Mouse (Mus musculus) small intestine, adult 2 months (tissue): ENCODE measurements around the gene Slc46a1. TPM values are rescaled to one million over a fixed set of nuclear protein-coding genes. Genes with fewer than 3 reads are reported as not detected.

Experiments used
- H3K27ac ChIP-seq: fragments of 200-500 bp; 2 replicates; pipeline ENCODE4 v1.5.1; 2012; ENCODE audit warnings: low read depth, low read length, control low read depth, inconsistent platforms; ENCODE audit not compliant: insufficient read depth
- H3K27me3 ChIP-seq: fragments of 200-500 bp; 2 replicates; pipeline ENCODE4 v1.6.1; 2012; ENCODE audit warnings: mild to moderate bottlenecking, moderate library complexity, low read length, inconsistent platforms; ENCODE audit not compliant: control insufficient read depth, insufficient read depth
- H3K36me3 ChIP-seq: fragments of 200-500 bp; 2 replicates; pipeline ENCODE4 v1.6.1; 2012; ENCODE audit warnings: mild to moderate bottlenecking, low read length, control low read depth, inconsistent platforms; ENCODE audit not compliant: control insufficient read depth, insufficient read depth
- H3K4me1 ChIP-seq: fragments of 200-500 bp; 2 replicates; pipeline ENCODE4 v1.6.1; 2012; ENCODE audit warnings: low read length, inconsistent platforms, mixed read lengths; ENCODE audit not compliant: control insufficient read depth, insufficient read depth, insufficient read length
- H3K4me3 ChIP-seq: fragments of 200-500 bp; 2 replicates; pipeline ENCODE4 v1.5.1; 2012; ENCODE audit warnings: low read depth, mild to moderate bottlenecking, control low read depth, inconsistent platforms, low read length, moderate library complexity
- CTCF ChIP-seq: fragments of 200-500 bp; IDR thresholded peaks from 2 replicates; pipeline ENCODE4 v1.5.1; 2012; ENCODE audit warnings: low read depth, mild to moderate bottlenecking, control low read depth, inconsistent platforms, low read length, moderate library complexity, mixed read lengths; ENCODE audit not compliant: insufficient replicate concordance, insufficient read length; ENCODE audit errors: extremely low read depth
- POLR2A ChIP-seq: fragments of 200-500 bp; IDR thresholded peaks from 2 replicates; pipeline ENCODE4 v1.6.1; 2012; ENCODE audit warnings: low read depth, mild to moderate bottlenecking, control low read depth, inconsistent platforms, low read length, moderate library complexity
- WGBS: fragments of 180-500 bp; shearing (Covaris S2); methylation state at CpG from one replicate; pipeline ENCODE4 v1.1.7; 2018; 5-methylcytosine and 5-hydroxymethylcytosine counted together
- polyA plus RNA-seq: library from polyadenylated mRNA; depleted of rRNA; stranded (reverse); fragments of >200 nt; gene quantifications from 2 replicates; pipeline ENCODE4 v1.2.3, GENCODE M21; 2012

Gene Slc46a1
- polyA plus RNA-seq, 1 experiment, result 117 TPM

DNA sequence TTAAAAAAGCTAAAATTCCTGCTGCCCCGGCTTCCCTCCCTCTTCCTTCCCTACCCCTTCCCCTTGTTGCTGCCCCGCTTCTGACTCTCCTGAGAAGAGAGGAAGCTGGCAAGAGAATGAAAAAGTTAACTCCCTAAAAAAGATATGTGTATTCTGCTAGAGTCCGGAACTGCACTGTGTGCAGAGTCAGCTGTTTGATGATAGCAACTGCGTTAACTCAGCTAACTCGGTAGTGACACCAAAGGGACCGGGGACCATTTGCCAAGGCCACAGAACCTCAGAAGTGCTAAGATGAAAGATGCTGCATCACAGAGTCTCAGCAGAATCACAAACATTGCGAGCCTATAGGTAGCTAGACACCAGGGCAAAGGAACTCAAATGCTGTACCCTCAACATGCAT is 2.0 kb downstream of the Slc46a1 start:
- Histone ChIP-seq H3K36me3 (no peaks in the 10 kb centered on the region), H3K4me3 (peak overlapping the region; percentile 39; the same call in 1 of the 2 replicates), H3K27ac (peak overlapping the region; percentile 23; the same call in 1 of the 2 replicates), H3K4me1 (peaks cover 27% of the 10 kb centered on the region), H3K27me3 (no peaks in the 10 kb centered on the region)
- TF ChIP-seq POLR2A (no peak), CTCF (no peak)
- 66% methylated on average over 7 of the region's 7 CpGs for WGBS

DNA sequence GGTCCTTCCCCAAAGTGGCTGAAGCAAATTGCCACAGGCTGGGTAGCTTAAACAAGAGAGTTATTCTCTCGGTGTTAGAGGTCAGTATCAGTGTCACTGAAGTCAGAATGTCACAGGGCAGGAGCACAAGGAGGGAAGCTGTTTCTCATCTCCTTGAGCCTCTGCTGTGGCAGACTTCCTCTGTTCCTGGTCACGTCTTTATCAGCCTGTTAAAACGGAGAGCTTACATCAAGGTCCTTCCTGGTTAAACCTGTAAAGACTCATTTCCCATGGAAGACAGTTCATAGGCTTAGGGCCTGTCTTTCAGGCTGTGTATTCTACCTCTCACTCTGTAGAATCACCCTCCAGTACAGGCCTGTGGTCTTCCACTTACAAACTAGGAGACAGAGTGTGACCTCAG is 2.4 kb downstream of the Slc46a1 start:
- Histone ChIP-seq H3K27me3 (no peaks in the 10 kb centered on the region), H3K4me3 (no peak overlapping the region), H3K27ac (peak overlapping the region; percentile 23; the same call in 1 of the 2 replicates), H3K4me1 (peaks cover 26% of the 10 kb centered on the region), H3K36me3 (no peaks in the 10 kb centered on the region)
- 63% methylated on average over 3 of the region's 3 CpGs for WGBS
- no peak for TF ChIP-seq CTCF
- TF ChIP-seq POLR2A, result no peak

DNA sequence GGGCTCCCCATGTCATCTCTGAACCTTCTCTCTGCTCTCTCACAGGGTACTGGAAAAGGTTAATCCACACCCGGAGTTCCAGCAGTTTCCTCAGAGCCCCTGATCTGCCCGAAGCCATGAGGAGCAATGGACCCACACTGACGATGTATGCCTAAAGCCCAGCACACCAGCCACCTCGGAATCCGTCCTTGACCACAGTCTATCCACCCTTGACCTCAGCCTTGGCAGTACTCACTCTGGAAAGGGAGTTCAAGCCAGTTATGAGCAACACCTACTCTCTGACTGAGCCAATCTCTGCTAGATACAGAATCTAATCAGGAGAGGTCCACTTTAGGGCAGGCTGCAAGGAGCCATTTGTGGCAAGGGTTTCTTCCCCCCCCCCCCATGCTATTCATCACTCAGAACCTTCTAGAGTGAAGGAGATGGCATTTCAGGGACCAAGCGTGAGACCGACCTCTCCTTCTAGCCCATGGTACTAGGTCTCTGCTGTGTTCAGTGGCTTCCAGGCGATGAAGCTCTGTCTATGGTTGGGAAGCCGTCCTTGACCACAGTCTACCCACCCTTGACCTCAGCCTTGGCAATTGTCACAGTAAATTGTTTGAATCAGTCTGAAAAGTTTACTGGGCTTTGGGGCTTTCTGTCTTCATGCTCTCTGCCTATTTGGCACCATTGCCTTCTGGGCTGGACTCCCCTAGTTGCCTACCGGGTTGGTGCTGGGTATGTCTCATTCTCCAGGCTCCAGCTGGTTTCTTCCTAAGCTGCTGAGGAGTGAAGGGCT is 6.0 kb downstream of the Slc46a1 start:
- Histone ChIP-seq H3K4me1 (peaks cover 1% of the 10 kb centered on the region), H3K4me3 (no peak overlapping the region), H3K27ac (no peak overlapping the region), H3K27me3 (no peaks in the 10 kb centered on the region), H3K36me3 (no peaks in the 10 kb centered on the region)
- TF ChIP-seq CTCF (no peak), POLR2A (no peak)
- 89% methylated on average over 10 of the region's 10 CpGs for WGBS

DNA sequence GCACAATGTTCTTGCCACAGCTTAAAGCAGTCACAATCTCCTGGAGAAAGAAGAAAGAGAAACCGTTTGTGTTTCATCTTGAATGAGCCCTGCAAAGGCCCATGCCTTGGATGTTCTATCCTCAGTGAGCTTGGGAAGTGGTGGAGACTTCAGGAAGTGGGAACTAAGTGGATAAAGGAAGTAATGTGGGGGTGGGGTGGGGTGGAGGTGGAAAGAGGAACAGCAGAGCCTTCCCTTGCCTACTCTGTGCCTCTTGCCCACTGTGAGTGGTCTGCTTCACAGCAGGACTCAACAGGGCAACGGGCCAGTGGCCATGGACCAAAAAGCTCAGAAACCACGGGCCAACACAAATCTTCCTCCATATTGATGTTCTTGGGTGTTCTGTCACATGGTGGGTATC is 9.8 kb downstream of the Slc46a1 start:
- H3K27ac ChIP-seq, result no peak overlapping the region
- H3K4me3 ChIP-seq, result no peak overlapping the region
- WGBS, result 69% methylated on average over 3 of the region's 3 CpGs
- H3K4me1 ChIP-seq, result no peaks in the 10 kb centered on the region
- no peaks in the 10 kb centered on the region for H3K36me3 ChIP-seq
- no peaks in the 10 kb centered on the region for H3K27me3 ChIP-seq
- TF ChIP-seq POLR2A (no peak), CTCF (no peak)

DNA sequence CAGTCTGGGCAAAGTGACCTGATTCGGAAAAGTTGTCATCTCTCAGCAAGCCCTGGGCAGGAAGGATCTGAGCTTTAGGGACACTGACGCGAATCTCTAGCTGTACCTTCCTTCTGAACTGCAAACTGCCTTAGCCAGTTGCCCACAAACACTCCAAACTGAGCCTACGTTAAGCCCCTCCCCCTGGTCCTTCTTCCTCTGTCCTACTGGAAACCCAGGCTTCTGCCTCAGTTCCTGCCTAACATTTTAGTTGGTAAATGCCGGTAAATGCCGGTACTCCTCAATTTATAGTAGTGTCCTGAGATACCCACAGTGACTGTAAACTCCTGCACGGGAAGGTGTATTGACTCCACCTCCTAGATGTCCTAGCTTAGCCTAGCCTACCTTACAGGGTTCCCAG is 18.1 kb downstream of the Slc46a1 start:
- no peak overlapping the region for H3K27ac ChIP-seq
- H3K4me3 ChIP-seq, result no peak overlapping the region
- H3K27me3 ChIP-seq, result peaks cover 11% of the 10 kb centered on the region
- no peaks in the 10 kb centered on the region for H3K36me3 ChIP-seq
- WGBS, result 52% methylated on average over 7 of the region's 7 CpGs
- H3K4me1 ChIP-seq, result no peaks in the 10 kb centered on the region
- no peak for TF ChIP-seq CTCF

DNA sequence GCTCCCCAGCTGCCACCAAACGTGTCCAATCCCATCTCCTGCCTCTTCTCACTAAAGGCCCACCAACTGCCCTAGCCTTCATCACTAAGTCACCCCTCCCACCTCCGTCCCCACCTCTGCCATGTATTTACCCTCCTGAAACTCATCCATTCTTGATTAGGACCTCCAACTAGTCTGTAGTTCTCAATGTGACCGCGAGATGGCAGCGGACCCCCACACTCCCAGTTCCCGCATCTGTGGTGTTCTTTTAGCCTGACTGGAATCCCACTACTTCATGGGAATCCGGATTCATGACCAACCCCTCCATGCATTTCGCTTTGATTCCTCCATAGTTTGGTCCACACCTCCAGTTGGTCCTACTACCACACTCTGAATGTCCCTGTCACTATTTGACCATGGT is 22.7 kb downstream of the Slc46a1 start:
- Histone ChIP-seq H3K27ac (no peak overlapping the region), H3K4me1 (peaks cover 6% of the 10 kb centered on the region; the same call in 1 of the 2 replicates), H3K27me3 (peaks cover 29% of the 10 kb centered on the region), H3K36me3 (no peaks in the 10 kb centered on the region), H3K4me3 (no peak overlapping the region)
- 3% methylated on average over 8 of the region's 8 CpGs for WGBS
- TF ChIP-seq POLR2A (no peak), CTCF (peak; percentile 81; the same call in 1 of the 2 replicates)

DNA sequence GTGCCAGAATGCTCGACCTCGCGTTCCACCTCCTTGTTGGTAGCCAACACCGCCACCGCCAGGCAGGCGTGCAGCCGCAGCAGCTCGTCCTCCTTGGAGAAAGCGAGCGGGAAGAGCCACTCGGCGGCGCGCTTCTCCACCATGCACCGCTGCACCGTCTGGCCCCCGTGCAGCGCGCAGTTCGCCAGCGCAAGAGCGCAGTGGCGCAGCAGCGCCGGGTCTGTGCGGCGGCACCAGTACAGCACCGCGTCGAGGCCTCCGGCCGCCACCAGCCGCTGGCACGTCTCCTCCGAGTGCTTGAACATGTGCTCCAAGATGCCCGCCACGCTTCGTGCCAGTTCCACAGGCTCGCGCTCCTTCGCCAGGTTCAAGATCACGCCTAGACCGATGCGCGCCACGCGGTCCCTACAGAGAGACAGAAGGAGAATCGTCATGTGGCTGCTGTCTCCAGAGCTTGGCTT is 25.3 kb downstream of the Slc46a1 start:
- no peak overlapping the region for H3K27ac ChIP-seq
- no peaks in the 10 kb centered on the region for H3K36me3 ChIP-seq
- peak overlapping the region; percentile 13; the same call in 1 of the 2 replicates for H3K4me3 ChIP-seq
- H3K4me1 ChIP-seq, result peaks cover 6% of the 10 kb centered on the region; the same call in 1 of the 2 replicates
- TF ChIP-seq POLR2A, result no peak
- TF ChIP-seq CTCF, result no peak
- H3K27me3 ChIP-seq, result peaks cover 26% of the 10 kb centered on the region
- WGBS, result 13% methylated on average over 48 of the region's 48 CpGs
